Mouse (Mus musculus): ENCODE results near the gene Neurog1. TPM values are rescaled to one million over a fixed set of nuclear protein-coding genes. Genes with fewer than 3 reads are reported as not detected.

Neurog1 gene
- not detected for polyA plus RNA-seq (2014; fragmentation: Illumina TruSeq; extraction: RNeasy Lipid Tissue Mini Kit (QIAGEN cat#74804); ENCODE audit: insufficient read depth, low read depth, low replicate concordance)

GRCm38 (mm10) chr13:56251924-56252619, at the start of gene Neurog1:
Gene Neurog1 (minus strand): TSS chr13:56252163.

GRCm38 (mm10) chr13:56295943-56296658, 44.1 kb upstream of the Neurog1 start, which contains the start of gene Cxcl14:
Gene Cxcl14 (minus strand): TSS chr13:56296551.

Other genes with a start within 250 kb of the Neurog1 start
- 76.2 TPM for gene H2afy, start 115.8 kb downstream of the Neurog1 start, polyA plus RNA-seq (2014; fragmentation: Illumina TruSeq; extraction: RNeasy Lipid Tissue Mini Kit (QIAGEN cat#74804); ENCODE audit: insufficient read depth, low read depth, low replicate concordance)
- gene Tifab, start 73.3 kb downstream of the Neurog1 start, polyA plus RNA-seq (2014; fragmentation: Illumina TruSeq; extraction: RNeasy Lipid Tissue Mini Kit (QIAGEN cat#74804); ENCODE audit: insufficient read depth, low read depth, low replicate concordance): 6.1 TPM
- gene Cxcl14, start 44.4 kb upstream of the Neurog1 start, polyA plus RNA-seq (2014; fragmentation: Illumina TruSeq; extraction: RNeasy Lipid Tissue Mini Kit (QIAGEN cat#74804); ENCODE audit: insufficient read depth, low read depth, low replicate concordance): 130 TPM
- not detected for gene Gm3045, start 174.4 kb upstream of the Neurog1 start, polyA plus RNA-seq (2014; fragmentation: Illumina TruSeq; extraction: RNeasy Lipid Tissue Mini Kit (QIAGEN cat#74804); ENCODE audit: insufficient read depth, low read depth, low replicate concordance)
- 0.09 TPM for gene Slc25a48, start 186.2 kb upstream of the Neurog1 start, polyA plus RNA-seq (2014; fragmentation: Illumina TruSeq; extraction: RNeasy Lipid Tissue Mini Kit (QIAGEN cat#74804); ENCODE audit: insufficient read depth, low read depth, low replicate concordance)
- not detected for gene Il9, start 230.1 kb upstream of the Neurog1 start, polyA plus RNA-seq (2014; fragmentation: Illumina TruSeq; extraction: RNeasy Lipid Tissue Mini Kit (QIAGEN cat#74804); ENCODE audit: insufficient read depth, low read depth, low replicate concordance)